Mouse (Mus musculus) left cerebral cortex, postnatal 4 days (tissue): ENCODE measurements around the gene Wfikkn2. TPM values are rescaled to one million over a fixed set of nuclear protein-coding genes. Genes with fewer than 3 reads are reported as not detected.

Experiments
- DNase-seq: peaks from one replicate; pipeline ENCODE4 v3.0.0-alpha.2; 2022
- intact Hi-C: fragments of 180-260 bp; cut with DNase I; formaldehyde crosslinking; loops from one replicate; pipeline ENCODE4 v1.15.1; 2025
- total RNA-seq, 2 experiments: library from RNA; stranded (reverse); gene quantifications; 2 replicates each; pipeline ENCODE4 v1.2.3; 2021

Gene Wfikkn2
- total RNA-seq, 2 experiments from 2014 or later: 1.0 to 1.8 TPM

- peak; percentile 80 for DNase-seq
- intact Hi-C loops: loop anchor here (5.0 kb wide), 2 partner anchors 82 to 97 kb away; no protein-coding TSS in a partner anchor
Measured at GRCm38 (mm10) chr11:94229207-94229960, 16.4 kb downstream of the Wfikkn2 start.

- peak; percentile 36 for DNase-seq
- intact Hi-C loops: loop anchor here (5.0 kb wide), 2 partner anchors 81 to 96 kb away; no protein-coding TSS in a partner anchor
Measured at GRCm38 (mm10) chr11:94228416-94228815, 17.4 kb downstream of the Wfikkn2 start.

DNA sequence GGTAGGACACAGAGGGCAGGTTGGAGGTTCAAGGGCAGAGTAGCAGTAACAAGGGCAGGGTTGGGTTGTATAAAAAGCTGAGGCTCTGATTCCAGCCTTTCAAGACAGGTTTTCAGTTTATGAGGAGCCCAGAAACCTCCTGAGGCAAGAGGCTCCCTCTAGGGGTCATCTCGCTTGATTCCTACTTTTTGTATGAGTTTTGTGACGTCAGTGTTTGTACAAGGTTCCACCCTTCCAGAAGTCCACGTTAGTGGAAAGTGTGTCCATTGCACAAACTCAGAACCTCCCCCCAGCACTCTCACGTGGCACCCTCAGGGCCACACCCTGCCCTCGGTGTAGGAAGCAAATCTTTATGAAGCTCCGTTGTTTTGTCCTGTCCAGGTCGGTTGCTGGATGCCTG lies 19.8 kb downstream of the Wfikkn2 start:
- intact Hi-C loops: loop anchor here (5.0 kb wide), 2 partner anchors 79 to 94 kb away; no protein-coding TSS in a partner anchor
- DNase-seq: no peak

DNA sequence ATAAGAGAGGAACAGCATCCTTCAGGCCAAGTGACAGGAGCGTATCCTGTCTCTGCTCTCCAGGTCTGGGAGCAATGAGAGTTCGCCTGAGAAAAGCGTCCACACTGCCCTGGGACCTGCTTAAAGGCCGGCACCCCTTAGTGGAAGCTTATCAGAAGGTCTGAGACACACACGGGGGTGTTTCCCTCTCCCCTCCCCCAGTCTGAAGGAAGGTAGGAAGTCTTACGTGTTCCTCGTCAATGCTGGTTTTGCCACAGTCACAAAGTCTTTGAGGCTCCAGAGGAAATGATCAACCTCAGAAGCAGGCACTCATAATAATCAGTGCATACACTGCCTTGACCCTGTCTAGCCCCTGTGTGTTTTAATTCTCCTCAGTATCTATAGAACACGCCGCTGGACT lies 22.3 kb downstream of the Wfikkn2 start:
- intact Hi-C loops: no loop called here
- DNase-seq: no peak

GRCm38 (mm10) chr11:94221257-94221656 lies 24.5 kb downstream of the Wfikkn2 start:
- DNase-seq: no peak

GRCm38 (mm10) chr11:94216247-94216646 lies 29.6 kb downstream of the Wfikkn2 start:
- no peak for DNase-seq
- intact Hi-C loops: no loop called here

More at GRCm38 (mm10) chr11:94221257-94221656, 24.5 kb downstream of the Wfikkn2 start:
- intact Hi-C loops: no loop called here

DNA sequence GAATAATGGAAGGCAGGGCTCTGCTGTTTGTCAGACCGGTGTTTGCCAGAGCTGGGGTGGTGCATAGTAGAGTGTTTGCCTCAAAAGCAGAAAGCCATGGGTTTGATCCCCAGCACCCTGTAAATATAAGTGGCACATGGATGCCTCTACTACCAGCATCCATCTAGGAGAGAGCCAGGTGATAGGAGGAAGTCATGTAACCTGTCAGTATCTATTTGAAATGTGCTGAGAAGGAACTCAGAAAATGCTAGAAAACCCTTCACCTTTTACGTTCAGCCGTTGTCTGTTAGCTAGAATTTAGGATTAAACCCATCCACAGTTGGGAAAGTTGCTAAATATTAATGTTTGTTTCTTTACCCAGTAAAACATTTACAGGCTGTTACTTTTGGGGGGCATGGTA lies 30.2 kb downstream of the Wfikkn2 start:
- intact Hi-C loops: no loop called here
- no peak for DNase-seq

DNA sequence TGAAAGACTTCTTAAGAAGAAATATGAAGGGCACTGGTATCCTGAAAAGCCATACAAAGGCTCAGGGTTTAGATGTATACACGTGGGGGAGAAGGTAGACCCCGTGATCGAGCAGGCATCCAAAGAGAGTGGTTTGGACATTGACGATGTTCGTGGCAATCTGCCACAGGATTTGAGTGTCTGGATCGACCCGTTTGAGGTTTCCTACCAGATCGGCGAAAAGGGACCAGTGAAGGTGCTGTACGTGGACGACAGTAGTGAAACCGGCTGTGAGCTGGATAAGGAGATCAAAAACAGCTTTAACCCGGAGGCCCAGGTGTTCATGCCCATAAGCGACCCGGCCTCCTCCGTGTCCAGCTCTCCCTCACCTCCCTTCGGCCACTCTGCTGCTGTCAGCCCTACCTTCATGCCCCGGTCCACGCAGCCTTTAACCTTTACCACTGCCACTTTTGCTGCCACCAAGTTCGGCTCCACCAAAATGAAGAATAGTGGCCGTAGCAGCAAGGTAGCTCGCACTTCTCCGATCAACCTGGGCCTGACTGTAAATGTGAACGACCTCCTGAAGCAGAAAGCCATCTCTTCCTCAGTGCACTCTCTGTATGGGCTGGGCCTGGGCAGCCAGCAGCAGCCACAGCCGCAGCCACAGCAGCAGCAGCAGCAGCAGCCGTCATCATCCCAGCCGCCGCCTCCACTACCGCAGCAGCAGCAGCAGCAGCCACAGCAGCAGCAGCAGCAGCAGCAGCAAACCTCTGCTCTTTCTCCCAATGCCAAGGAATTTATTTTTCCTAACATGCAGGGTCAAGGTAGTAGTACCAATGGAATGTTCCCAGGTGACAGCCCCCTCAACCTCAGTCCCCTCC lies 31.8 kb downstream of the Wfikkn2 start:
- DNase-seq: no peak
- intact Hi-C loops: loop anchor here (5.0 kb wide), 3 partner anchors 52 to 82 kb away; no protein-coding TSS in a partner anchor

DNA sequence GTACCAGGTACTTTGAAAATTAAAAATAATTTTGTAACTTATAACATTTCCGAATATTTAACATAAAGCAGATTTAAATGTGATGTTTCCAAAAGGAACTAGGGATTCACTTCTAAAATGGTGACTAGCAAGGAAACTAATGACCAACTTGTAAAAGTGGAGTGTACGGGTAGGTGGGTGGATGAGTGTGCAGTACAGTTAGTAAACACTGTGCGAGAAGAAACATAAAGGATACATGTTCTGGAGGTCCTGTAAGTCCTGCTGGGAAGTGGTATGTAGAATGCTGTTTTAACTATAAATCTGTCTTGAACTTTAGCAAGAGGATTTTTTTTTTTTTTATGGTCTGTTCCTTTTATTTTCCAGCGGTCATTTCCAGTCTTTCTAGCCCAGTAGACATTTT lies 32.8 kb downstream of the Wfikkn2 start:
- intact Hi-C loops: loop anchor here (5.0 kb wide), 3 partner anchors 51 to 81 kb away; no protein-coding TSS in a partner anchor
- DNase-seq: no peak

DNA sequence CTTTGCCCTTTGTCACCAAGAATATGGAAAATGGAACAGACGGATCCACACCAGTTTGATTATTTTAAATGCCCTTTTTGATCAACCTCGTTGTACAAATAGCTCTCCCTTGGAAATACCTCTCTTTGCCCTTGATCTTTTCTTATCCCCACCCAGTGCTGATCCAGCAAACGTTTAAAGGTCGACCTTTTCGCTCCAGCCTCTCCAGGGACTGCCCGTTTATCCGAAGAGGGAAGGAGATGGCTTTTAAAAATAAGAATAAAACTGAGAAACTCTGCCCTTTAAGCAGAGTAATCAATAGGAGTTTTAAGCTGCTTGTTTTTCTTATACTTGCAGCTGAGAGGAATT lies 33.3 kb downstream of the Wfikkn2 start:
- intact Hi-C loops: loop anchor here (5.0 kb wide), 3 partner anchors 50 to 80 kb away; no protein-coding TSS in a partner anchor
- DNase-seq: no peak

DNA sequence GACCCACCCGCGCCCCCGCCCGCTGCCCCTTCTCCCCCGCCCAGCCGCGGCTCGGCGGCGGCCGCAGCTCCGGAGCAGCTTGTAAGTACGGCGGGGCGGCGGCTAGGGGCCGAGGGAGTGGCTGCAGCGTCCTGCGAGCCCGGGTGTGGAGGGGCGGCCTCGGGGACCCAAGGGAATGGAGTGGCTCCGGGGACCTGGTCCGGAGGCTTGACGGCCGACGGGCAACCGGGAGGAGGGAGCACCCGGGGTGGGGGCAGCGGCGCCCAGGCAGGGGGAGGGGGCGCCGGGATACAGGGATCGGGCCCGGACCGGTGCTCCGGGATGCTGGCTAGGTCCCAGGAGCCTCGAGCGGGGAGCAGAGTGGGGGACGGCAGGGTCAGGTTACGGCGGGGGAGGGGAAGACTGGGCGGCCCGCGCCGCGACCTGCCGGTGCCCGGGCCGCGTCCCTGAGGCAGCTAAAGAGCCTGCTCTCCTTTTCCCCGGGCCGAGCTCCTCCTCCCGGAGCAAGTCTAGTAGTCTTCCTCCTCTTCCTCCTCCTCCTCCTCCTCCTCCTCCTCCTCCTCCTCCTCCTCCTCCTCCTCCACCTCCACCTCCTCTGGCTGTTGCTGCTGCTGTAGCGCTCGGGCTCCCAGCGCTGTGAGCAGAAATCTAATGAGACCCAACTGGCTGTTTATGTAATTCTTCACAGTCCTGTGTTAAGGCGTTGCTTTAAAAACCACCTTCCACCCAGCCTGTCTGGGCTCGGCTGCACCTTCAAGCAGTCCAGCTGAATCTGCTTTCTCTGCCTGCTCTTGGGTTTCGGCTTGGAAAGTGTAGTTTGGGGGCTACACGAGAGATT lies 33.9 kb downstream of the Wfikkn2 start:
- DNase-seq: peak; percentile 71

DNA sequence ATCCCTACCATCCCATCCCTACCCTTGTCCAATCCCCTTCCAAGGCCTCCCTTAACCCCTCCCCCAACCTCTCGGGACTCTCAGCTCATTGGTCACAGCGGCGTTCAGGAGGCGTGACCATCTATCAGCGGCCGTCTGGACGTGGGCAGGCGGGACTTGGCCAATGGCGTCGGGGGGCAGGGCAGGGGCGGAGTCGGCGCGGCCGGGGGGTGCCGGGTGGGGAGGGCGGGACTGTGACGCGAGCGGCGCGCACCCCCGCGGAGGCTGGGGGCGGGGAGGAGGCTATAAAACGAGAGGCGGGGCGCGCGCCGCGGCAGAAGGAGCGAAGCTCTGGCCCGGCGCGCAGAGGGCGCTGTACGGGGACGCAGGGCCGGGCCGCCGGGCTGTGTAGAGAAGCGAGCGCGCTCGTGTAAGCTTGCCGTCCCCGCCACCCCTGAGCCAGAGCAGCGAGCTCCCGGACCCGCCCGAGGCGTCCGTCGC lies 34.6 kb downstream of the Wfikkn2 start, which contains the start of gene Tob1:
Gene Tob1 (plus strand): TSS at position 331 of the 480 bp plus-strand sequence.
- intact Hi-C loops: loop anchor here (5.0 kb wide), 3 partner anchors 49 to 79 kb away; no protein-coding TSS in a partner anchor
- DNase-seq: peak; percentile 99

More for the DNA sequence above, 33.9 kb downstream of the Wfikkn2 start:
- intact Hi-C loops: loop anchor here (5.0 kb wide), 3 partner anchors 50 to 80 kb away; no protein-coding TSS in a partner anchor

DNA sequence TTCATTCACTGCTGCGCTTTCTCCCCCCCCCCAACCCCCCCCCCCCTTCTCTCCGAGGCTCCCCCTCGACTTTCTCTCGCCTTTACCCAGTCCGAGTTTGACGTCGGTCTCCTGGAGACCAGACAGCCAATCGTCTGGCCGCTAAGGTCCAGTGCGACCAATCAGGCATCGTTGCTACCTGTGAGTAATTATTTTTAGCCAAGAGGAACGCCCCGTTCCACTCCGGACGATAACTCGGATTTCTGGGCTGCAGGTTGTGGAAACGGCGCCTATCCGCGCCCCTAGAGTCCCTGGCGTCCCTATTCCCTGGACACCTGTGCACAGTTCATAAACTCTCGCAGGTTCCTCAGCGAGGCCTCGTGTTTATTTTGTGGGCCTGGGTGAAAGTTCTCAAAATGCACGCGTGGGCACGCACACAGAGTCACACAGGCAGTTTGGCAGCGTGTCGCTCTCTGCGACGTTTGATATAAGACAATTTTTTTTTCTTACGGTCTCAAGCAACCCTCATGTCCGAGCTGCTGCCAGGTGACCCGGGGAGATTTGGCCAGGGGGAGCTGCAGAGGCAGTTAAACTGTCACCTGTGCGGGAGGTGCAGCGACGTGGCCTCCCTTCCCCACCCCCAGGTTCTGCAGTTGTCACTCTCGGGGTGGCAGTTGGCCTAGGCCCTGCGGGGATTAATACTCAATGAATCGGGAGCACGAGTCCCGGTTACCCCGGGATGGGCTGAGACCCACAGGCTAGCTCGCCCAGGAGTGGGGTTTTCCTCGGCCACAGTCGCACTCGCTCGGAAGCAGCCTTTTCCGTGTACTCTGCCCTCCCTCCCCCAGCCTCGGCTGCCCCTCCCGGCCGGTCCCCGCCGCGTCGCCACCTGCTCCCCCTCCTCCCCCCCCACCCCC lies 35.4 kb downstream of the Wfikkn2 start:
- peak; percentile 92 for DNase-seq
- intact Hi-C loops: loop anchor here (5.0 kb wide), 3 partner anchors 48 to 78 kb away; no protein-coding TSS in a partner anchor

DNA sequence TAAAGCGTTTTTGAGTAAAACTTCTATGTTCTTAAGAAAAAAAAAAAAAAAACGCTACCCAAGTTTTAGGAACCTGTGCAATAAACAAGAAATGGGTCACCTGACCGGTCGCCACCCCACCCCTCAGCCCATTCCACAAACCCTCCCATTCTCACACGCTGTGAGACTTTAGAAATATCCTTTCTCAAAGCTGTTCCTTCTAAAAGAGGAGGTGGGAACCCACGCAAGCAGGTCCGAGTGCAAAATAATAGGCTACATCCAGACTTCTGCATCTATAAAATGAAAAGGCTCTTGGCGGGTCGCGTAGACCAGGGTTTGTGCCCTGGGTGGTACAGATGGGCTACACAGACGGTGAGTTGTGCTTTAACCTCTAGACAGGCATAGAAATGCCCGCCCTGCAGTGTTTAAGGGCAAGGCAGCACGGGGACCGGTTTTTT lies 36.1 kb downstream of the Wfikkn2 start:
- DNase-seq: no peak
- intact Hi-C loops: loop anchor here (5.0 kb wide), 3 partner anchors 47 to 77 kb away; no protein-coding TSS in a partner anchor

DNA sequence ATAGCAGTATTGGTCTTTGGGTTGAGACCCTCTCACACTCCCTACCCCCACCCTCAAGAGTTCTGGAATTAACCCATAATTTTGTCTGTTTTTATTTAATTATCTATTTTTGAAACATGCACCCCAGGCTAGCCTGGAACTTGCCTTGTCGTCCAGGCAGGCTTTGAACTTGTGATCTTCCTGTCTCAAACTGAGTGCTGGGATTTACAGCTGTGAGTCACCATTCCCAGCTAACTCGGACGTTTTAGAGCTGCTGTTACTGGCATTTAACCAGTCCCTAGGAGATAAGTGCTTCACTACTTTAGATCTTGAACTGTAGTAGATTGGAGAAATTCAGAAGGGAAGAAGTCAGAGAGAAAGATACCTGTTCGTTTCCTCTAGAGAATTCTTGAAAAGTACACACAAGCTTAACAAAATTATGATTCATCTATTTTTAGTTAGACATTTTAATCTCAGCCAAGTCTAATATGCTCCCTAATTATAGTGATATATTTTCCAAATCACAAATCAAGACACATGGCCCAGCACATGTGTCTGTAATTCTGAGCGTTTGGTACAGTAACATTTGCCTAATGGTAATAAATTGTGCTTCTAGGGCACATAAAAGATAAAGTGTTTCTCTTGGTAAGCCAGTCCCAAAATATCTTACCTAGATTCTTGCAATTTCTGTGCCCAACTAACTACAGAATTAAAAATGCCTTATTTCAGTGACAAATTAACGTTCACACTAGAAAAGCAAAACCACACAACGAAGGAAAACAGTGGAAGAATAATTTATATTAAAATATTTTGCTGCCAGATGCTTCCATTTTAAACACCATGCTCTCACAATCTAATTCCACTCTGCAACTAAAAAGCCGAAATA lies 36.8 kb downstream of the Wfikkn2 start:
- no peak for DNase-seq
- intact Hi-C loops: no loop called here

DNA sequence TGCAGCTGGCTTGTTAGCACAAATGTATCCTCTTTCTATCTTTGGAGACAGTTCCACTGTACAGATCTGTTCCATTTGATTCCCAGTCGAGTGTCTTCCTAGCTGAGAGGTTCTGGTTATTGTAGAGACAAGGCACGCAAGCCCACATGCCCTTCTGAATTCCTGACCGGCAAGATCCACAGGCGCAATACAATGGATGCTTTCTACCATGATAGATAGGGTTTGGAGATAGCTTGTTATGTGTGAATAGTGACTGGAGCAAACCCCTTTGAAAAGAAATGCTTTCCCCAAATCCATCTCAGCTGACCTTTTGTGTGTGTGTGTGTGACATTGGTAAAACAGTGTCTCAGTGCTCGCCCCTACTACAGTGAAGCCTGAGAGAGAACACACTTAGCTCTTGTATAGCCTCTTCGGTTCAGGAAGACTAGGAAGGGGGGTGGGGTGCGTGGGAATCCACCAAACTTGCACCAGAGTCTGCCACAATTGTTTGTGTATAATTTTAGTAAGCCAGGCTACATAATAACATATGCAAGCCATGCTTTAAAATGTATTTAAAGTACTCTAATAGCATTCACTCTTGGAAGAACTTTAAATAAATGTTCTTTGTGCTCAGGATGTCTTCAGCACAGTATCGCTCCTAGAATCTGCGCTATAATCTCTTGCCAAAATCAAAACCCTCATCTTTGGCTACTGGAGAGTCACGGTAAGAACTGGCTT lies 39.2 kb downstream of the Wfikkn2 start:
- intact Hi-C loops: no loop called here
- no peak for DNase-seq

DNA sequence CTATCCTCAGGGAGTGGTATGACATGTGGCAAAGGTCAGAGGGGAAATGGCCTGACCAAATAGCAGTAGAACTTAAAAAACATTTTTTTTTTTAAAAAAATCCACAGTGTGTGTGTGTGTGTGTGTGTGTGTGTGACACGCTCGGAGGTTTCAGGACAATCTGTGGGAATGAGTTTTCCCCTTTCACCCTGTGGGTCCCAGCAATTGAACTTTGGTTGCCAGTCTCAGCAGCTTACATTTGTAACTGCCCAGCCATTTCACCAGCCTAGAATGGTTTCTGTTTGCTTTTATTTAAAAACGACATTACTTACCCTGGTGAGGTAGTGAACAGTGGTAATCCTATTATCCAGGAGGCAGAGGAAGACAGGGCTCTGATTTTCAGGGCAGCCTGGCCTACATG lies 42.7 kb downstream of the Wfikkn2 start:
- intact Hi-C loops: no loop called here
- no peak for DNase-seq
